Mouse (Mus musculus): Measurements from ENCODE around the gene Rsph3a.
A peak's percentile ranks its signal among the peaks of the same experiment; 100 is the strongest.
"Not testable (repeated sequence)": the region's sequence is repeated elsewhere in the genome, so short reads cannot be mapped to it uniquely, and the experiment has no call there.

Rsph3a gene

DNA sequence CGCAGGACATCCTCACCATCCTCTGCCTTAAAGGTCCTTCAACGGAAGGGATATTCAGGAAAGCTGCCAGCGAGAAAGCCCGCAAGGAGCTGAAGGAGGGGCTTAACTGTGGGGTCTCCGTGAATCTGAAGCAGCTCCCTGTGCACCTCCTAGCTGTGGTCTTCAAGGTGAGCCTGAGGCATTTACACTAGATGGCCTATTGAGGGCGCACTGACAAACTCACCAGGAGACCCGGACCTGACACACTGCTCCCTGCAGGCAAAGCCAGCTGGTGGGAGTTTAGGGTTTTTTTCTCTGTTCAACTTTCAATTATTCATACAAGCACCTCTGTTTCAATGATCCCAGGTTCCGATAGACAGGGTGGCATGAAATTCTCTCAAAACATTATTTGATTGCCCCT is 16.1 kb upstream of the Rsph3a start:
- no peak for DNase-seq

DNA sequence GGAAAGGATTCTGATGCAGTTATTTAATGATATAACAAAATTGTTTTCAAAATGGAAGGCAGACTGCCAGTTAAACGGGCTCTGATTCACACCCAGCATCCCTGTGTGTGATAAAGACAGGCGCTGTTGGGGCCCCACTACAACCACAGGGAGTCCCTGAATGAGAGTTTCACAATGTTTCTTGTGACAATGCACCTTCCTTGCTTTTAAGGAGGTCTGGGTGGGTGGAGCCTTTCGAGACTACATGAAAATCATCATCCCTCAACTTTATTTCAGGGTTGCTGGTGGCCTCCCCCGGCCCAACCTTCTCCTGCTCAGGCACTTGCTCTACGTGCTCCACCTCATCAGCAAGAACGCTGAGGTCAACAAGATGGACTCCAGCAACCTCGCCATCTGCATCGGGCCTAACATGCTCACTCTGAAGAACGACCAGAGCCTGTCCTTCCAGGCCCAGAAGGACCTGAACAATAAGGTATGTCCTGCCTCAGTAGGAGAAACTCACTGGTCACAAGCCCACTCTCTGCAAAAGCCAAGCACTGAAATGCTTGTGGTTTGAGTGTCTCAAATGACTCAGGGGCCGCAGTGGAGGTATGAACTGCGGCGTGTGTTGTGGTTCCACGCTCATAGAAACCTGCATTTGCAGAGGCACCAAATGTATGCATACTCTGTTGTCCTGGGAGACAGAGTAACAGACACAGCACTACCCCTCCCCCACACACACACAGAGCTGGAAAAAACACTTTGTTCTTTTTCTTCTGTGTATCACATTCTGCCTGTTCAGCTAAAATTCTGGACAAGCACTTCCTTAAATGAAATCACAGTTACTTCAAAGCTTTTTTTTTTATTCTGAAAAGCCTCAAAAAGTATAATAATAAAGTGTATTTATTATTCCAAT is 14.1 kb upstream of the Rsph3a start:
- DNase-seq: no peak

DNA sequence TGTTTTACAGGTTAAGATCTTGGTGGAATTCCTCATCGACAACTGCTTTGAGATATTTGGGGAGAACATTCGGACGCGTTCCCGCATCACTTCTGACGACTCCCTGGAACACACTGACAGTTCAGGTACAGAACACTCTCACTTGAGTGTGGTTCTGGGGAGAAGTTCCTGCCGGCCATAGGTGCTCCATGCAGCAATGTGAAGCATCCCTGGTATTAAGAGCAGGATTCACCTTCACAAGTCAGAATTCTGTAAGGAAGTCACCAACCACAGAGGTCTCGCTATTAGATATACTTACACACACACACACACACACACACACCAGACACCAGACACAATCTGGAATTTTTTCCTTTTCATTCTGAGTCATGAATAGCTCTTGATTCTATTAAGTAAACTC is 13.3 kb upstream of the Rsph3a start:
- DNase-seq: not testable (repeated sequence)

DNA sequence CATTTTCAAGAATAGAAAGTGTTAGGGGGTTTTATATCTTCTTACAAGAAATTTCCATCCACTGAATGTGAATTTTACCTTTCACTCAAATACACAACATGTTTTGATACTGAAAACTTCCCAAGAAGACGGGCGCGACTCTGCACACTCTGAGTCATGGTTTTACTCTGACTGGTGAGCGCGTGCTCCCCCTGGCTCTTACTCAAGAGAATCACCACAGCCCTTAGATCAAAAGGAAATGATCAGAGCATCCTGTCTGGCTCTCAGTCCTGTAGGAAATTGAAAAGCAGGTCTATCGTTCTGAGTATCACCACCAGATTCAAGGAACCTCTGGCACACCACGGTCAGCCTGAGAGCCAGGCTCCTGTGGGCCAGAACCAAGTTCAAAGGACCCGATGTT is 5.8 kb upstream of the Rsph3a start:
- DNase-seq: peak; percentile 41 to 57

DNA sequence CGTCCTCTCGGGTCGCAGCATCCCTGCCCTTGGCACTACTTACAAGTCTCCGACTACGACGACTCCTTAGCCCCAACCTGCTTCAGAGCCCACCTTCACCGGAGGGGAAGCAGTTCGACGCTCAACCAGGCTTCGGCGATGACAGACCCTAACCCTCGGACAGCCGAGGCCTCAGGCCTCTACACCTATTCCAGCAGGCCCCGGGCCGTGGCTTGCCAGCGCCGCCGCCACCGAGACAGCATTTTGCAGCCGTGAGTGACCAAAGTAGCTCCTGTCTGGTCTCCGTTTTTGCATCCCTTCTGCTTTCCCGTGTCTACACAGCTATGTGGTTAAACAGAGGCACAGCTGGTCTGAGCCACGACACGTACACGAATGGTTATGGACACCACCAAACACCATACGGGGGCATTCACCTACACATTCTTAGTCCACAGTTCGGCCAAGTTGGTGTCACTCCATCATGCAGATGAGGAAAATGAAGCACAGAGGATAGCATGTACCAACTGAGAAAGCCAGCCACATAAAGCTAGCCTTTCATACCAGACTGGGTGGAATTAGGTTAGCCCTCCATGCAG is 726 bp downstream of the Rsph3a start:
- not testable (repeated sequence) for DNase-seq

DNA sequence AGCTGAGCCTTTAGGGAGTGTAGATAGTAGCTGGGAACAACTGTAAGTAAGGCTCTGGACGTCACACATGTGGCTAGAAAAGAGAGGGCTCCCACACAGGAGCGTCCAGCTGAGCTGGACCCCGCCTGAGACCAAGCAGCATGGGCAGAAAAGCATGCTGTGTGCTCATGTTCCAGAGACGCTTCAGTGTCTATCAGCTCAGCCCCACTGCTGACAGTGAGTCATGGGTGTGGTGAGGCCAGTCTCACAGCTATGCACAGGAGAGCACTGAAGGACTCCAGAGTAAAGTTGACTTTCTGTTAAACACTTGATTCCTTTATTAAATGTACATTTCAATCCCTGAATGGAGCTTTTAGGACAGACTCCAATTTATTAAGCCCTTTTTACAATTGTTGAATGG is 5.9 kb downstream of the Rsph3a start:
- DNase-seq: not testable (repeated sequence)

DNA sequence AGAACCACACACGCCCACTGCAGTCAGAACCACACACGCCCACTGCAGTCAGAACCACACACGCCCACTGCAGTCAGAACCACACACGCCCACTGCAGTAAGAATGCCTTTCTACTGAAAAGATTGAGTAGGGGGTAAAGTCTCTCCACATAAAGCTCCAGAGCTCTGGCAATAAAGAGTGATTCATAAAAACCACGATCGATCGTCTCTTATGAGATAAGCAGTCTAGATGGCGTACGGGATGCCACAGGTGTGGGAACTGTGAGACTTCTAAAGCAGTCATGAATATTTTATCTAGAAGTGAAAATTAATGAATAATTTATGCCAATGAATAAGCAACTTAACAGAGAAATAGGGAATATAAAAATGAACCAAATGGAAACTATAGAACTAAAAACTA is 11.8 kb downstream of the Rsph3a start:
- DNase-seq: not testable (repeated sequence)

DNA sequence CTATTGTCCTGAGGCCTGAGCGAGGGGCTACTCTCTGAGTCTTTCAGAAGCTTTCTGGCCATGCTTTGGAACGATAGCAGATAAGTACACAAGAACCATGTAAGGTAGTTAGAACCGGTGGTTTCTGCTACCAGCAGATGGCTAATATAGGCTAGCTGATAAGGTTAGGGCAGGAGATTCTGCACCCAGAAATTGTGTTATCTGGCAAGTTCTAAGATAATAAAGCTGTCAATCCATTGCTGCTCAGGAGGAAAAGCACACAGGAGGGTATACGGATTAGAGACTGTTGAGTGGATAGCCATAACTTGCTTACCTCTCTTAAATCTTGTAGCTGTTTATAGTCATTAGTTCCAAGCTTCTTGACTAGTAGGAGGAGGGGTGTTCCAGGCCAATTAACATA is 17.9 kb downstream of the Rsph3a start:
- not testable (repeated sequence) for DNase-seq

DNA sequence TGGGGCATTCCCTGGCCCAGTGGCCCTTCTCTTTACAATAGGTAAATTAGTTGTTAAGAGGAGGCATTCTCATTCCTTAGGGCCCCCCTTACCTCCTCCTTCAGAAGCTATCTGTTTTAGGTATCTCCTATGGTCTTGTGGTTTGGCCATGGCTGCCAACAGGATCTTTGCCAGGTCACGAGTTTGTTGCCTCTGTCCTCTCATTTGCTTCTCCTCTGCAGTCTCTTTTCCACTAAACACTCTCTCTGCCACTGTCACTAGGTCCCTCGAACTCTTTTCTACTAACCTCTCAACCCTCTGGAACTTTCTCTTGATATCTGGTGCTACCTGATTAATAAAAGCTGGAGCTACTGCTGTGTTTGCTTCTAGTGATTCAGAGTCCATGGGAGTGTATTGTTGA is 19.0 kb downstream of the Rsph3a start:
- not testable (repeated sequence) for DNase-seq

DNA sequence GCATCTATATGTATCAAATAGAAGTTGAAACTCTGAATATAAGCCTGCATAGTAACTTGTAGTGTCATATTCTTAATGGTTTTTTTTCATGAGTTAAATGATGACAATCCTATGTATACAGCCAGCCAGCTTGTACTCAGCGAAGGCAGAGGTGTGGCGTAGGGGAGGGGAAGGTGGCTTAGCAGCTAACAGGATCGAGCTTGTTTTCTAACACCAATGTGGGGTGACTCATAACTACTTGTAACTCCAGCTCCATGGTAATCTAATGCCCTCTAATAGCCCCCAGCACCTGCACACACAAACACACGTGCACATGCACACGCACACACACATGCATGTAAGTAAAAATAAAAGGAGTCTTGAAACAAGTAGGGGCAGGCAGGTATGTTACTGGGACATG is 23.1 kb downstream of the Rsph3a start:
- DNase-seq: not testable (repeated sequence)

DNA sequence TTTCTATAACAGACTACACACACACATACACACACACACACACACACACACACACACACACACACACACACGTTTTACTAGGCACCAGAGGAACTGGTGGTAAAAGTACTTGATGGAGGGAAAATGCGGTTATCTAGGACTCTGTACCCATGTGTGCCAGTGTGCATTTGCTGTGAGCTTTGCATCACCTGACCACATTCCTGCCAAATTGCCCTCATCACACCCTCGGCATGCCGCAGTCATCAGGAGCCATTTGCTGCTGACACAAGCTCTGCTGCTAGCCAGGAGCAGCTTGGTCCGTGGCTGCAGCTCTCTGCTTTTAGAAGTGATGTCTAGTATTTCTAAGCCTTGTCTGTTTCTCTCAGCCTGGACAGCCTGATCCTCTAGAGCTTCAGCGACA is 24.4 kb downstream of the Rsph3a start:
- DNase-seq: not testable (repeated sequence)

DNA sequence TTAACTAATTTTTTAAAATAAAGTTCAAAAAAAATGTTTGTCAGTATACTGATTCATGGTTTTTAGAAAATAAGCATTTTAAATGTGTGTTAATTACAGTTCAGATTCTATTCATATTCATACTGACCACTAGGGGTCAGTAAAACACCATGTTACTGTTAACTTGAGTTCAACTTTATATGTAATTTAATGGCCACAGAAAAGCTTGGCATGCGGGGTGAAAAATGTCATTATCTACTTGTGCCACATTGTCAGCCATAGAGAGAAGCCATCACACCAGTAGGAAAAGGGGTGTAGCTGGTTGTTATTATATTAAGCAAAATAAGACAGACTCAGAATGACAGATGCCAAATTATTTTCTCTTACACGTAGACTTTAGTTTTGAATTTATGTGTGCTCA is 38.1 kb downstream of the Rsph3a start:
- not testable (repeated sequence) for DNase-seq

DNA sequence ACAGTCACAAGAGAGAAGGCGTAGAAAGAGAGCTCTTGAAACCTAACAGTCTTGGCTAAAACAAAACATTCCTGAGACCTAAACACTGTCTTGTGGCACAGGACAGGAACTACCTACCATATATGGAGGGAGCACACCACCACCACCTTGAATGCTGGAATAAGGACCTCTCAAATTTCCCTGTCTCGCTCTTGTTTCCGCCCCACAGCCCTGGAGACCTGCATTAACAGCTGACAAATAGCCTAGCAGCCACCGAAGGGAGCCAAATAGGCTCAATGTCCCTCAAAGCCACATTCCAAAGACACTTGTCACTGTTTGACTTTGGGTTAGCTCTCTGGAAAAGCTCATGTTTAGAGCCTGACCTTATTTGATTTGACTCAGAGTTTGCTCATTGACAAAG is 40.2 kb downstream of the Rsph3a start:
- peak; percentile 27 to 71 for DNase-seq

DNA sequence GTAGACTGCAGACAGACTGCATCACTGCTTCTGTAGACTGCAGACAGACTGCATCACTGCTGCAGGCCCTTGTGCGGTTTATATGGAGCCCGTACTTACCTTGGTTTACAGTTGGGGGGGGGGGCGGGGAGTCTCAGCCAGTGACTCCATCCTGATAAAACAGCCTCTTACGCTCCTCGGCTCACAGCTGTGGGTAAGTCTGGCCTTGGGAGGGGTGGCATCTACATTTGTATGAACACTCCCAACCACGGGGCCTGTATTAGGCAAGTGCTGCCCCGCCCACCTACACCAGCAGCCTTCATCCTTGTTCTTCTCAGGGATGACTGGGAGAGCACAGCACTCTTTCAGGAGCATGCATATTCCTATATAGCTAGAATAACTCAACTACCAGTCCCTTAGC is 41.6 kb downstream of the Rsph3a start:
- not testable (repeated sequence) for DNase-seq

DNA sequence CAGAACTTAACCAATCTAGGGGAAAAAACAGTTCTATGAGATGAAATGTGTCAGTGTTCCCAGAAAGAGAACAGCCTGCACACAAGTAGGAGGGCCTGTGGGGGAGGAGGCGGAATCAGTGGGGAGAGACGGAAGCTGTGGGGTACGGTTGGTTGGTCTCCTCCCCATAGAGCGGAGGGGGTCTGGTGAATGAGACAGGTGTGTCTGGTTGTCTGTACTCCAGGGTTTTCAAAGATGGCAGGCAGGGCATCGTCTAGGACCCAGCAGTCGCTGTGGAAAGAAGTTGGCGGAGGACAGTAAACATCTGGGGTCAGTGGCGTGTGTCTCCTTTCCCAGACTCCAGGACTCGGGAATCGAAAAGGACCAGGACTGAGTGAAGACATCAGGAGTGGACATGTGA is 57.8 kb downstream of the Rsph3a start:
- not testable (repeated sequence) for DNase-seq

DNA sequence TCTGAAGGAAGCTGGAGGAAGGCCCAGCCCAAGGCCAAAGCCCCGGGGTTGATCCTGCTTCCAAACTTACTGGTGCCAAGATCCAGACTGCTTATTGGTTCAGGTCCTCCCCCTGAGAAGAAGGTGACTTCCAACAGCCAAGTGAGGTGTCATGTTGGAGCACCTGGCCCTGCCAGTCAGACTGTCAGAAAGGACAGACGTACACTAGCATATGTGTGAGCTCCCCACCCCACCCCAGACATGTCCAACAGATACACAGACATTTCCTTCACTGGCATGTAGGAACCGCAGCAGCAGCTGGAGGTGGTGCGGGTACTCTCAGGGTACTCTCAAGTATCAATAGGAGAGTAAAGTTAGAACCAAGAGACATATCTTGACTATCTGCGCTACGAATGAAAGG is 61.4 kb downstream of the Rsph3a start:
- not testable (repeated sequence) for DNase-seq

DNA sequence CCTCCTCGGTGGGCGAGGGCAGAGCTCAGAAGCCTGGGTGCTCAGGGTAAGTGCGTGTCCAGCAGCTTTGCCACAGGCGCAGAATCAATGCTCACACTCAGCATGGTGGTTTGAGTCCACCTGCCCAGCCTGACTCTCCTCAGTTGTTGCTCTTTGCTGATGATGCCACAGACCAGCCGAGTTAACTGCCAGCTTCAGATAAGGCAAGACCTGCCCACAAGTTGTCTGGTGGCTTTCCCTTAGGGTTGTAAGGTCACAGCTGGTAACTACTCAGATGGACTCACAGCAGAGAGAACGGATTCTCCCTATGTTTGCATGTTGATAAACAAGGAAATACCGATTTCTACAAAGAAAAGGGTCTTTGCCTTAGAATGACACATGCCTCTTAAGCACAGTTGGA is 64.2 kb downstream of the Rsph3a start:
- DNase-seq: not testable (repeated sequence)

DNA sequence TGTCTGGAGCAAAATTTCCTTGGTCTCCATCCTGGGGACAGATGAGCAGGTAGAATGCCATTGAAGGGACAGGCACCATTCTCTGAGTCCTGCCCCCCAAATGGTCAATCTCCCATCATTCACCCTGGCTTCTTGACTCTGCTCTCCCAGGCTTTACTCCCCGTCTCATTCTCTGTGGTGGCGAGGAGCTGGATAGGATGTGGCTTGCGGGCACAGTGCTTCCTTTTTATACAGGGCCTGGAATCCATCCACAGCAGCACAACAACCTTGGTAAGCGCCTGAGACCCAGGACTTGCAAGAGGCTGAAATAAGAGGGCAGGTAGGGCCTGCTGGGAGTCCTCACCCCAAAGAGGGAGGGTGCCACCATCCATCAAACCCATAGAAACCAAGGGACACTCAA is 68.6 kb downstream of the Rsph3a start:
- not testable (repeated sequence) for DNase-seq

DNA sequence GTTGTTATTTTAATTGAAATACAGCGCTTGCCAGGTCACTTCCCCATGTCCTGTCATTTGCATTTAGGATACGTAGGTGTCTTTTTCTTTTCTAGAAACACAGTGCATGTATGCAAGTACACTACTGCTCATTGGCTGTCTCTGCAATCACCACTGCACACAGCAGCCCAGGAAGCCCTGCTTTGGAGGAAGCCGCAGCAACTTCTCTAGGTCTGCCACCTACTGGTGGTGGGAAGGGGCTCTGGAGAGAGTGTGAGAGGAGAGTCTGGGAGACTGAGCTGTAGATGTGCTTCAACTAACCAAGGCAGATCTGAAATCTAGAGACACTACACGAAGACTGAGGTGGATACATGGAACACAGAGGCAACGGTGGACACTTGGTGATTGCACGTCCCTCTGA is 77.3 kb downstream of the Rsph3a start:
- not testable (repeated sequence) for DNase-seq

DNA sequence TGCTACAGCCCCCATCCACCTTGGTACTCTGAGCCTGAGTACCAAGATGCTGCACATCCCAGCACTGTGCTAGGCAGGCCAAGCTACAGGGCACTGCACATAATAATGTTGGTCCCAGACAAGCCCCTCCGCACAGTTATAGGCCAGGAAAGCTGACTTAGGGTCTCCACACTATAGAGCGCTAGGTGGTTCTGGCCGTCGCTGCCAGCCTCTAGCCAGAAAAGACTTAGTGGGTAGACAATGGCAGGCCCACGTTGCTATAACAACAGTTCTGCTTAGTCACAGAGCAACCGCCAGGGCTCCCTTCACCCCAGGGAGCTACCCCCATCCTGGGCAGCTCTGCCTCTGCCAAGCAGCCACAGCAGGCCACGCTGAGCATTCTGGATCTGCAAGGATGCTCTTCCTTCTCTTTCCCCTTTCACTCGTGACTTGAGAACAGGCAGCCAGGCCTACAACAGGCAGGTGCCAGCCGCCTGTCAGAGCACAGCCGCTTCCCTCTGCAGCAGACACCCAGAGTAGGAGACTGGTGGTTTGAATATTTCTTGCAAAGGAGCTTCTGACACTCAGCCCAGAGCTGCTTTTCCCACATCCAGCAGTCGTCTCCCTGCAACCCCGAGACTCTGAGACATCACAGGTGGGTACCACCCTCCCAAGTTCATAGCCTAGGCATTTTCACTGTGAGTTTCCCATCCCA is 82.2 kb downstream of the Rsph3a start:
- not testable (repeated sequence) for DNase-seq

Data from lung, postnatal 4 days (tissue).